In the genomic region with DNA sequence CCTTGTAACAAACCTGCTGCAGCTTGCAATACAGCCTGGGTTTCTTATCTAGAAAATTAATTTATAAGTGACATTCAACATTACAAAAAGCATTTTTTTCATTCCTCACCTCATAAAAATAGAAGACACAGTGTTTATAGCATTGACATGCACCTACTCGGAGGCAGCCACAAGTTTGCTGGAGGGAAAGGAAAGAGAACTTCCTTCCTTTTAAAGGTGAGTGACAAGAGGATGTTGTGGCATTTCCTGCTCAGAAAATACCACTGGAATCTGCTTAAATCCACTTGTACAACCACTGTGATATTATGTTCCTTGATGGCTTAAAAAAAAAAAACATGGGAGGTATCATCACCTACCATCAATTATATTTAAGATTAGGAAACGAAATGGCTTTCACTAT, we compare ENCODE assay signal across 33 mouse cellular contexts.
"Had no signal": no experiment of that assay in that cellular context is flagged by ENCODE, and none has a peak within 500 bp of the region (broad histone marks: within the 10 kb centered on the region; RNA-seq: fewer than 3 reads in every experiment).

No protein-coding gene starts in this region.

- H3K4me1 ChIP-seq: heart, embryonic 10.5 days; hindbrain, embryonic 10.5 days; hindbrain, embryonic 12.5 days; hindbrain, embryonic 15.5 days; intestine, embryonic 15.5 days; kidney, embryonic 15.5 days had no signal

- DNase-seq: heart, postnatal 10 days; heart, postnatal 14 days; heart, postnatal 36 days; heart, postnatal 4 days; kidney, adult 18-20 months; kidney, adult 8-10 months; kidney, adult 9 months; kidney, postnatal 10 days; kidney, postnatal 14 days; kidney, postnatal 25 days; kidney, postnatal 36 days; kidney, postnatal 4 days; layer of hippocampus, adult 9-11 months; layer of hippocampus, postnatal 36 days had no signal

- H3K4me3 ChIP-seq: heart, embryonic 10.5 days; heart, embryonic 12.5 days; heart, embryonic 13.5 days; heart, embryonic 15.5 days; hindbrain, embryonic 10.5 days; hindbrain, embryonic 12.5 days; hindbrain, embryonic 13.5 days; hindbrain, embryonic 15.5 days; intestine, embryonic 15.5 days; kidney, embryonic 15.5 days; layer of hippocampus, adult 2 months; left cerebral cortex, adult 2 months had no signal

- H3K36me3 ChIP-seq: heart, embryonic 10.5 days; heart, embryonic 12.5 days; heart, embryonic 13.5 days; heart, embryonic 15.5 days; hindbrain, embryonic 10.5 days; hindbrain, embryonic 12.5 days; hindbrain, embryonic 13.5 days; hindbrain, embryonic 15.5 days; intestine, embryonic 15.5 days; kidney, embryonic 15.5 days had no signal

- H3K27ac ChIP-seq: heart, embryonic 10.5 days; heart, embryonic 13.5 days; heart, embryonic 15.5 days; hindbrain, embryonic 10.5 days; hindbrain, embryonic 12.5 days; hindbrain, embryonic 13.5 days; hindbrain, embryonic 14.5 days; hindbrain, embryonic 15.5 days; hindbrain, postnatal 0 days; intestine, embryonic 15.5 days; kidney, embryonic 15.5 days; kidney, postnatal 0 days; layer of hippocampus, adult 2 months; left cerebral cortex, adult 2 months had no signal

- H3K27me3 ChIP-seq: heart, embryonic 12.5 days; heart, embryonic 13.5 days; heart, embryonic 15.5 days; hindbrain, embryonic 12.5 days; hindbrain, embryonic 13.5 days; hindbrain, embryonic 15.5 days; intestine, embryonic 15.5 days; kidney, embryonic 15.5 days had no signal

- ATAC-seq: hindbrain, embryonic 16.5 days; hindbrain, postnatal 0 days; inflammation-experienced regulatory T-cells, adult 6 months; intestine, embryonic 15.5 days; intestine, embryonic 16.5 days; intestine, postnatal 0 days had no signal
